Comparison of ENCODE assay signal across 8 mouse cellular contexts in the genomic region with DNA sequence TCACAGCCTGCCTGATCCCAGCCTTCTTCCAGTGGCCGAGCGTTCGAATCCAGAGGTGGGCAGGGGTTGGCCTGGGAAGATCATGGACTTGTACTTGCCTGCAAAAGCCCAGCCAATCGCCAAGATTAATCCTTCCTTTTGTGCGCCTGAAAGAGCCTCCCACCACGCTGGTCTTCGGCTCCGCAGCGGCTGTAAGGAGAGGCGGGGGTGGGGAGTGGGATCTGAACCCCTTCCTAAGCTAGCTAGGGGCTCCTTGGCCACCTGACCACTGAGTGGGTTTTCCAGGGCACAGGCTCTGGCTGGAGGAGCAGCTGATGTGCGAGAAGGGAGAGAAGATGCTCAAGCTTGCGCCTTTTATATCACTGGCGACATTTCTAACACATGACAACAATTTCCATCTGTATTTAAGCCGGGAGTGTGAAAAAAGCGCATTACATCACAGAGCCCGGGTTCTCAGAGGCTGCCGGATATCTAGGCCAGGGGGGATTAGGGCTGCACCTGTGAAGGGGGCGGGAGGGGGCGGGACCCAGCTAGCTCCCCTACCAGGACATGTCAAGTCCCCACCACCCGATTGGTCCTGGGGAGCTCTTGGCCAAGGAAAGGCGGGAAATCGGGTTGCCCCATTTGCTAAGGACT.
DNase-seq lines count a peak whose midpoint lies in the region; ATAC-seq lines count a peak whose summit lies in the region.

No protein-coding gene starts in this region.

- ATAC-seq in erythroid progenitor cell, adult 5-6 weeks (replicated peaks; ENCODE audit: low FRiP score, poor library complexity, severe bottlenecking) = no peak

- intact Hi-C loops in heart, postnatal 25 days (cut with DNase I) = no loop called here

- peak; percentile 81 for DNase-seq in heart, adult 11 months
- no peak for DNase-seq in heart, postnatal 25 days (ENCODE audit: low spot score)
- DNase-seq in cerebellum, adult 8-10 months = peak; percentile 36
- DNase-seq in forelimb bud, embryonic 11.5 days (ENCODE audit: low read depth, low spot score) = peak; percentile 57
- DNase-seq in left cerebral cortex, adult 8-10 months (ENCODE audit: low spot score in 2 of 2) = peak; percentile 36 to 60
- peak; percentile 93 for DNase-seq in retina, postnatal 1 day
- no peak for DNase-seq in spleen, postnatal 36 days (ENCODE audit: low spot score in 2 of 2)

Comparison
In these comparisons a context has a peak if more than half of its experiments do, and no peak if none do; other contexts are left out.
1. DNase-seq: peak in heart, adult 11 months (single experiment), cerebellum, adult 8-10 months (single experiment), forelimb bud, embryonic 11.5 days (single experiment), left cerebral cortex, adult 8-10 months (2 of 2) and retina, postnatal 1 day (single experiment); none in heart, postnatal 25 days (single experiment) and spleen, postnatal 36 days (0 of 2).